Mouse (Mus musculus) lung, postnatal 0 days (tissue): ENCODE measurements at regions not wholly inside any gene's neighbourhood (a gene's known extent, or its start where the extent isn't known, plus 50 kb on each side); places are given as distances from the start of the nearest gene placed in this dataset.

ENCODE experiments used
- ATAC-seq: fragments of 200-750 bp; cut with Nextera tagmentation; 2 replicates; pipeline ENCODE4 v1.8.0; 2017; ENCODE audit warnings: moderate library complexity
- DNase-seq: peaks from one replicate; pipeline ENCODE4 v3.0.0-alpha.2; 2016; ENCODE audit warnings: low spot score
- H3K27ac ChIP-seq: fragments of 300-500 bp; sonication (generic); 2 replicates; pipeline ENCODE4 v1.5.1; 2014; ENCODE audit warnings: antibody characterized with exemption, mild to moderate bottlenecking, low read length, mixed read lengths
- H3K27me3 ChIP-seq: fragments of 300-500 bp; sonication (generic); replicated peaks from 2 replicates; pipeline ENCODE4 v1.6.1; 2014; ENCODE audit warnings: low read length, mixed read lengths; ENCODE audit not compliant: insufficient read depth
- H3K36me3 ChIP-seq: fragments of 300-500 bp; sonication (generic); 2 replicates; pipeline ENCODE4 v1.6.1; 2014; ENCODE audit warnings: low read length, mixed read lengths; ENCODE audit not compliant: insufficient read depth
- H3K4me1 ChIP-seq: fragments of 300-500 bp; sonication (generic); 2 replicates; pipeline ENCODE4 v1.6.1; 2014; ENCODE audit warnings: antibody characterized with exemption, low read depth, low read length, mixed read lengths; ENCODE audit not compliant: insufficient read depth
- H3K4me2 ChIP-seq: fragments of 300-500 bp; sonication (generic); replicated peaks from 2 replicates; pipeline ENCODE4 v1.6.1; 2014; ENCODE audit warnings: low read depth, mild to moderate bottlenecking, low read length, moderate library complexity, mixed read lengths
- H3K4me3 ChIP-seq: fragments of 300-500 bp; sonication (generic); 2 replicates; pipeline ENCODE4 v1.5.1; 2014; ENCODE audit warnings: low read depth, low read length
- H3K9ac ChIP-seq: fragments of 300-500 bp; sonication (generic); replicated peaks from 2 replicates; pipeline ENCODE4 v1.6.1; 2014; ENCODE audit warnings: low read depth, mild to moderate bottlenecking
- H3K9me3 ChIP-seq: fragments of 300-500 bp; sonication (generic); 2 replicates; pipeline ENCODE4 v1.6.1; 2016; ENCODE audit warnings: low read length, mixed read lengths
- CTCF ChIP-seq: IDR thresholded peaks from 2 replicates; pipeline ENCODE4 v1.5.1; 2016; ENCODE audit warnings: antibody characterized with exemption, mild to moderate bottlenecking
- EP300 ChIP-seq: IDR thresholded peaks from 2 replicates; pipeline ENCODE4 v1.6.1; 2016; ENCODE audit warnings: antibody characterized with exemption, mild to moderate bottlenecking, control low read depth
- WGBS: fragments of 180-500 bp; shearing (Covaris S2); extraction: QIAGEN DNeasy Blood & Tissue Kit; methylation state at CpG from one replicate; pipeline ENCODE4 v1.1.7; 2014; 5-methylcytosine and 5-hydroxymethylcytosine counted together

GRCm38 (mm10) chr14:45714311-45714710 lies 56.4 kb upstream of the Ddhd1 start:
- Histone ChIP-seq H3K9me3 (no peaks in the 10 kb centered on the region), H3K9ac (no peak overlapping the region), H3K36me3 (no peaks in the 10 kb centered on the region), H3K27ac (no peak overlapping the region), H3K27me3 (no peaks in the 10 kb centered on the region), H3K4me2 (no peak overlapping the region), H3K4me1 (no peaks in the 10 kb centered on the region), H3K4me3 (no peak overlapping the region)
- WGBS, result 48% methylated on average over 1 of the region's 1 CpGs
- DNase-seq, result no peak
- ATAC-seq, result no peak
- TF ChIP-seq EP300 (no peak), CTCF (no peak)

GRCm38 (mm10) chr14:45714786-45715185 lies 56.8 kb upstream of the Ddhd1 start:
- DNase-seq (no peak), ATAC-seq (no peak)
- H3K9ac ChIP-seq, result no peak overlapping the region
- no peaks in the 10 kb centered on the region for H3K27me3 ChIP-seq
- H3K27ac ChIP-seq, result no peak overlapping the region
- H3K4me3 ChIP-seq, result no peak overlapping the region
- TF ChIP-seq CTCF (no peak), EP300 (no peak)
- H3K4me1 ChIP-seq, result no peaks in the 10 kb centered on the region
- H3K9me3 ChIP-seq, result no peaks in the 10 kb centered on the region
- no peak overlapping the region for H3K4me2 ChIP-seq
- H3K36me3 ChIP-seq, result no peaks in the 10 kb centered on the region

GRCm38 (mm10) chr14:45716100-45716499 lies 58.2 kb upstream of the Ddhd1 start:
- Histone ChIP-seq H3K4me2 (no peak overlapping the region), H3K36me3 (no peaks in the 10 kb centered on the region), H3K4me1 (no peaks in the 10 kb centered on the region), H3K4me3 (no peak overlapping the region), H3K27ac (no peak overlapping the region), H3K27me3 (no peaks in the 10 kb centered on the region), H3K9ac (no peak overlapping the region), H3K9me3 (no peaks in the 10 kb centered on the region)
- TF ChIP-seq EP300, result no peak
- TF ChIP-seq CTCF, result no peak
- DNase-seq (no peak), ATAC-seq (no peak)
- 42% methylated on average over 1 of the region's 1 CpGs for WGBS

GRCm38 (mm10) chr14:45722887-45723286 lies 64.9 kb upstream of the Ddhd1 start:
- Histone ChIP-seq H3K4me3 (no peak overlapping the region), H3K4me2 (no peak overlapping the region), H3K27me3 (no peaks in the 10 kb centered on the region), H3K27ac (no peak overlapping the region), H3K9me3 (no peaks in the 10 kb centered on the region), H3K9ac (no peak overlapping the region), H3K36me3 (no peaks in the 10 kb centered on the region), H3K4me1 (no peaks in the 10 kb centered on the region)
- 49% methylated on average over 6 of the region's 6 CpGs for WGBS
- TF ChIP-seq CTCF (no peak), EP300 (no peak)
- DNase-seq (no peak), ATAC-seq (no peak)

DNA sequence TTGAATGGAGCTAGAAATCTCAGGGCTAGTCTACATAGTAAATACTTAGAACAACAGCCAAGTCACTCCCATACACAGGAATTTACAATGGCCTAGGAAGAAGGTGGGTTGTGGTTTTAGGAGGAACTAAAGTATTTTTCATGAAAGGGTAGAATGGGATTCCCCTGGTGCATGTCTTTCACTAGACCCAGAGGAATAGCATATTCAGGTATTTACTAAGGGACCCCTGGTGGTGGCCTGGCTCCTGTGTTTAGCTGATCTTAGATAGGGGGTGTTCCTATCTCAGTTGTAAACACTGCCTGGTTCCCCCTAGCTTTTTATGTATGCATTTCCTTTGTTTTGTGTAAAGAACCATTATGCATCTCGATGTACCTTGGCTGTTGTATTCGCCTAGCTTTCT lies 66.4 kb upstream of the Ddhd1 start:
- H3K4me3 ChIP-seq, result no peak overlapping the region
- 81% methylated on average over 2 of the region's 2 CpGs for WGBS
- H3K27me3 ChIP-seq, result no peaks in the 10 kb centered on the region
- no peak overlapping the region for H3K9ac ChIP-seq
- no peak overlapping the region for H3K27ac ChIP-seq
- H3K4me2 ChIP-seq, result no peak overlapping the region
- H3K36me3 ChIP-seq, result no peaks in the 10 kb centered on the region
- TF ChIP-seq CTCF, result no peak
- TF ChIP-seq EP300, result no peak
- ATAC-seq (no peak), DNase-seq (no peak)
- no peaks in the 10 kb centered on the region for H3K9me3 ChIP-seq
- H3K4me1 ChIP-seq, result no peaks in the 10 kb centered on the region

DNA sequence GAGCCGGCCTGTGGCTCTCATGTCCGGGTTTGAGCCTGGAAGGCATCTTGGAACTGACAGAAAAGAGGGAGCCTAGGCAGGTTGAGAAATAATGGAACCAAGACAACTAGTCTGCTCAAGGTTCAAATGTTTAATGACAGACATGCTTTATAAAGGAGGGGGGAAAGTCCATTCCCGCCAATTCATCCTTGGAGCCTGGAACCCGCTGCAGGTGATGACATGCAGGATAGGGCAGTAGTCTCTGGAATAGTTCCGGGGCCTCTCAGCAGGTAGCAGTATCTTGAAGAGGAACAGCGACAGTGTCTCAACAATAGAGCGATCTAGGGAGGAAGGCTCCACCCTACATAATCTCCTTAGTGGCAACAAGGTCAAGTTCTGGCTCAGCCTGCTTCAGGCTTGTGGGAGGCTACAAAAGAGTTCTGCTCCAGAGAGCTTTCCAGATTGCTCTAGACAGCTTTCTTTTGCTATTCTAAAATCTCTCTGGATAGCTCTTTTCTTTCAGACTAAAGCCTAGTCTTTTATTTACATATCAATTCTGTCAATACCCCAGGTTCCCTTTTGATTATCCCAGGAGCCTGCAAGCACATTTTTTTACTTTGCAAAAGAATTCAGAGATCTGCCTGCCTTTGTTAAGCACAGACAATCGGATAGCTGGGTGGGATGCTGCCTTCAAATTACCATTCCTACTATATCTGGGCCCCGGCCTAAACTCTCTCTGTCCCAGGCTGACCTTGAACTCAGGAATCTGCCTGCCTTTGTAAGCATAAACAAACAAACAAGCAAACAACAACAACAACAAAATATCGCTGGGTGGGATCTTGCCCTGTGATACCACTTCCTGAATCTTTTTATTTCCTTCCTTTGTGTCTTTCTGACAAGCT lies 76.8 kb upstream of the Ddhd1 start:
- ATAC-seq, result no peak
- Histone ChIP-seq H3K4me2 (no peak overlapping the region), H3K4me1 (no peaks in the 10 kb centered on the region; the same call in 1 of the 2 replicates), H3K36me3 (no peaks in the 10 kb centered on the region), H3K4me3 (no peak overlapping the region), H3K9ac (no peak overlapping the region), H3K9me3 (no peaks in the 10 kb centered on the region), H3K27ac (no peak overlapping the region), H3K27me3 (no peaks in the 10 kb centered on the region)
- TF ChIP-seq CTCF, result no peak
- TF ChIP-seq EP300, result no peak
- DNase-seq, result no peak
- 76% methylated on average over 10 of the region's 10 CpGs for WGBS
